Mouse (Mus musculus) CH12.LX (cell line): ENCODE results near the gene Cfap97d1. TPM values are rescaled to one million over a fixed set of nuclear protein-coding genes. Genes with fewer than 3 reads are reported as not detected.

Experiments used
- DNase-seq: peaks from one replicate; pipeline ENCODE4 v3.0.0-alpha.2; 2013; ENCODE audit errors: extremely low read depth
- H3K27ac ChIP-seq: 2 replicates; pipeline ENCODE4 v1.5.1; 2012; ENCODE audit warnings: low read depth, mild to moderate bottlenecking, control low read depth, moderate library complexity; ENCODE audit not compliant: insufficient read depth
- H3K27me3 ChIP-seq: replicated peaks from 2 replicates; pipeline ENCODE3; 2012; ENCODE audit warnings: inconsistent platforms
- H3K36me3 ChIP-seq, 2 experiments: replicated peaks in 1 of 2; 2 replicates each; pipeline versions ENCODE3 to v1.6.1; 2012; ENCODE audit warnings: inconsistent platforms in 1 of 2, low read length in 1 of 2, mild to moderate bottlenecking in 1 of 2, mixed read lengths in 1 of 2, moderate library complexity in 1 of 2; ENCODE audit not compliant: control insufficient read depth in 1 of 2, insufficient read depth in 1 of 2
- H3K4me1 ChIP-seq, 2 experiments: 2 replicates each; pipeline ENCODE4 v1.6.1; 2012; ENCODE audit warnings: inconsistent platforms in 1 of 2, moderate library complexity in 1 of 2; ENCODE audit not compliant: insufficient read depth in 2 of 2, control insufficient read depth in 1 of 2
- H3K4me2 ChIP-seq: 2 replicates; pipeline ENCODE4 v1.6.1; 2012; ENCODE audit warnings: low read depth, mild to moderate bottlenecking, control low read depth; ENCODE audit not compliant: poor library complexity, insufficient read depth, severe bottlenecking
- H3K4me3 ChIP-seq, 3 experiments: fragments of 150-350 bp in 1 of 3; sonication (generic) in 1 of 3; replicated peaks in 1 of 3; 2 replicates each; pipeline versions ENCODE3 to v1.5.1; 2011 to 2012; ENCODE audit warnings: low read depth in 2 of 3, low read length in 2 of 3, mild to moderate bottlenecking in 2 of 3, moderate library complexity in 2 of 3, control low read depth in 1 of 3, improper control_type of control experiment in 1 of 3, inconsistent platforms in 1 of 3, mixed read lengths in 1 of 3; ENCODE audit not compliant: poor library complexity in 1 of 3
- H3K79me2 ChIP-seq: replicated peaks from 2 replicates; pipeline ENCODE4 v1.6.1; 2012; ENCODE audit warnings: mild to moderate bottlenecking, moderate library complexity; ENCODE audit not compliant: control insufficient read depth, poor library complexity, insufficient read depth, severe bottlenecking; ENCODE audit errors: extremely low read depth
- H3K9ac ChIP-seq: 2 replicates; pipeline ENCODE4 v1.6.1; 2012; ENCODE audit warnings: low read depth, mild to moderate bottlenecking, control low read depth, moderate library complexity; ENCODE audit not compliant: insufficient read depth
- H3K9me3 ChIP-seq: replicated peaks from 2 replicates; pipeline ENCODE3; 2012; ENCODE audit warnings: low read length, inconsistent platforms, mixed read lengths
- BHLHE40 ChIP-seq: IDR thresholded peaks from 2 replicates; pipeline ENCODE4 v1.6.1; 2011; ENCODE audit warnings: mild to moderate bottlenecking, low read depth, low read length, improper control_type of control experiment
- CHD2 ChIP-seq: IDR thresholded peaks from 2 replicates; pipeline ENCODE4 v1.6.1; 2011; ENCODE audit warnings: low read length, improper control_type of control experiment
- CTCF ChIP-seq, 2 experiments: IDR thresholded peaks in 1 of 2; conservative IDR thresholded peaks in 1 of 2; 2 replicates each; pipeline ENCODE4 v1.5.1; 2011 to 2012; ENCODE audit warnings: low read depth in 2 of 2, low read length in 2 of 2, improper control_type of control experiment in 1 of 2, inconsistent platforms in 1 of 2, mild to moderate bottlenecking in 1 of 2, moderate library complexity in 1 of 2
- JUND ChIP-seq: conservative IDR thresholded peaks from 2 replicates; pipeline ENCODE4 v1.6.1; 2011; ENCODE audit warnings: low read depth, low read length, improper control_type of control experiment
- MXI1 ChIP-seq: IDR thresholded peaks from 2 replicates; pipeline ENCODE4 v1.6.1; 2011; ENCODE audit warnings: mild to moderate bottlenecking, low read depth, low read length, improper control_type of control experiment
- NRF1 ChIP-seq: IDR thresholded peaks from 2 replicates; pipeline ENCODE4 v1.6.1; 2014; ENCODE audit warnings: low read depth, mild to moderate bottlenecking, inconsistent platforms, low read length, improper control_type of control experiment, moderate library complexity
- PAX5 ChIP-seq: IDR thresholded peaks from 2 replicates; pipeline ENCODE4 v1.6.1; 2012; ENCODE audit warnings: low read length, inconsistent platforms, mixed read lengths
- POLR2A ChIP-seq: IDR thresholded peaks from 2 replicates; pipeline ENCODE4 v1.6.1; 2011; ENCODE audit warnings: low read depth, mild to moderate bottlenecking, improper control_type of control experiment, low read length
- RAD21 ChIP-seq: IDR thresholded peaks from 2 replicates; pipeline ENCODE4 v1.6.1; 2011; ENCODE audit warnings: low read depth, mild to moderate bottlenecking, low read length, improper control_type of control experiment, moderate library complexity
- SIN3A ChIP-seq: IDR thresholded peaks from 2 replicates; pipeline ENCODE4 v1.6.1; 2012; ENCODE audit warnings: low read length, improper control_type of control experiment, inconsistent platforms
- SMC3 ChIP-seq: IDR thresholded peaks from 2 replicates; pipeline ENCODE4 v1.6.1; 2011; ENCODE audit warnings: low read depth, low read length, improper control_type of control experiment
- TBP ChIP-seq: conservative IDR thresholded peaks from 2 replicates; pipeline ENCODE4 v1.6.1; 2011; ENCODE audit warnings: low read depth, low read length, improper control_type of control experiment
- ZMIZ1 ChIP-seq: IDR thresholded peaks from 2 replicates; pipeline ENCODE4 v1.6.1; 2012; ENCODE audit warnings: low read depth, mild to moderate bottlenecking, inconsistent platforms, low read length, improper control_type of control experiment
- ZNF384 ChIP-seq: IDR thresholded peaks from 2 replicates; pipeline ENCODE4 v1.6.1; 2012; ENCODE audit warnings: low read depth, low read length, improper control_type of control experiment, inconsistent platforms
- dilution Hi-C: fragments of 300-500 bp; cut with MboI; formaldehyde crosslinking; loops from 2 replicates; pipeline ENCODE4 v1.14.3; 2020; ENCODE audit warnings: low sequenced_read_pairs; ENCODE audit not compliant: extremely low pct_unique_long_range_greater_than_20kb, extremely low pct_ligation_motif_present
- in situ Hi-C: fragments of 300-500 bp; cut with MboI; formaldehyde crosslinking; loops from 3 replicates; pipeline ENCODE4 v1.14.3; 2019; ENCODE audit warnings: low sequenced_read_pairs, low pct_ligation_motif_present, low pct_unique_long_range_greater_than_20kb, mixed read lengths
- polyA plus RNA-seq: library from polyadenylated mRNA; unstranded; fragments of >175 nt; gene quantifications from 2 replicates; pipeline ENCODE4 v1.2.1, GENCODE M21; 2012; ENCODE audit warnings: low read depth; ENCODE audit not compliant: insufficient read length
- total RNA-seq, 2 experiments: library from RNA; depleted of rRNA; stranded (reverse); fragments of 300-350 nt in 1 of 2; fragments of >200 nt in 1 of 2; gene quantifications; 2 replicates each; pipeline ENCODE4 v1.2.3; 2012 to 2014

The Cfap97d1 gene
- total and polyA plus RNA-seq, 3 experiments, result not detected

GRCm38 (mm10) chr11:102026694-102027360 lies 42.7 kb downstream of the Cfap97d1 start:
- Histone ChIP-seq H3K27ac (no peak overlapping the region), H3K79me2 (no peaks in the 10 kb centered on the region), H3K4me1 (peaks cover 0 to 2% of the 10 kb centered on the region in 2 experiments; a peak in 2 of 4 replicates), H3K36me3 (no peaks in the 10 kb centered on the region), H3K4me2 (peak overlapping the region; percentile 81), H3K27me3 (peaks cover 84% of the 10 kb centered on the region), H3K9me3 (no peaks in the 10 kb centered on the region), H3K4me3 (peak overlapping the region in 1 of 3 experiments; percentile 58), H3K9ac (peak overlapping the region; percentile 4; the same call in 1 of the 2 replicates)
- dilution Hi-C loops, result no loop called here
- in situ Hi-C loops, result no loop called here
- DNase-seq, result no peak
- TF ChIP-seq SIN3A (no peak), POLR2A (peak; percentile 35; the same call in 1 of the 2 replicates)
- TF ChIP-seq, all 38 proteins: peak for 1

GRCm38 (mm10) chr11:102027361-102028017 lies 43.4 kb downstream of the Cfap97d1 start:
- peak; percentile 12 for DNase-seq
- peak overlapping the region in 1 of 3 experiments; percentile 58 for H3K4me3 ChIP-seq
- in situ Hi-C loops, result no loop called here

GRCm38 (mm10) chr11:102028087-102028816 lies 44.2 kb downstream of the Cfap97d1 start, which contains the start of gene Mpp3:
Gene Mpp3, minus strand, starts transcription at chr11:102028461.
- dilution Hi-C loops (no loop called here), in situ Hi-C loops (no loop called here)
- Histone ChIP-seq H3K4me1 (peaks cover 0 to 2% of the 10 kb centered on the region in 2 experiments; a peak in 2 of 4 replicates), H3K27me3 (peaks cover 91% of the 10 kb centered on the region), H3K9me3 (no peaks in the 10 kb centered on the region), H3K79me2 (no peaks in the 10 kb centered on the region)
- DNase-seq, result no peak
- TF ChIP-seq ZMIZ1 (peak; percentile 64), TBP (0 out of 2 replicates have a peak, but pooled peaks have one; percentile 35), ZNF384 (peak; percentile 20; the same call in 1 of the 2 replicates), PAX5 (no peak)
- TF ChIP-seq, all 38 proteins: peak for 3
- H3K4me2 ChIP-seq, result peak within 1 kb of the TSS; percentile 81
- H3K27ac ChIP-seq, result no peak within 1 kb of the TSS
- H3K9ac ChIP-seq, result peak within 1 kb of the TSS; percentile 2; the same call in 1 of the 2 replicates
- no peak within 1 kb of the TSS for H3K4me3 ChIP-seq
- no peaks in the 10 kb centered on the region for H3K36me3 ChIP-seq

More at GRCm38 (mm10) chr11:102027361-102028017, 43.4 kb downstream of the Cfap97d1 start:
- no peaks in the 10 kb centered on the region for H3K36me3 ChIP-seq
- no peaks in the 10 kb centered on the region for H3K79me2 ChIP-seq
- H3K4me2 ChIP-seq, result peak overlapping the region; percentile 81
- peaks cover 0 to 2% of the 10 kb centered on the region in 2 experiments; a peak in 2 of 4 replicates for H3K4me1 ChIP-seq
- peak overlapping the region; percentile 2; the same call in 1 of the 2 replicates for H3K9ac ChIP-seq
- no peak overlapping the region for H3K27ac ChIP-seq
- H3K27me3 ChIP-seq, result peaks cover 86% of the 10 kb centered on the region
- H3K9me3 ChIP-seq, result no peaks in the 10 kb centered on the region
- peak; percentile 18; the same call in 1 of the 2 replicates for TF ChIP-seq RAD21
- 0 out of 2 replicates have a peak, but pooled peaks have one; percentile 19 for TF ChIP-seq MXI1
- TF ChIP-seq SMC3, result no peak
- no peak for TF ChIP-seq CHD2
- no peak for TF ChIP-seq NRF1
- TF ChIP-seq JUND, result no peak
- TF ChIP-seq BHLHE40, result 0 out of 2 replicates have a peak, but pooled peaks have one; percentile 9
- TF ChIP-seq CTCF (conservative IDR thresholded peaks at IDR 0.05 in 1 of 2, IDR thresholded peaks at IDR 0.05 in 1 of 2; ENCODE audit: low read depth in 2 of 2, low read length in 2 of 2), result peak in 1 of 2 experiments; percentile 40; a peak in 2 of 4 replicates
- dilution Hi-C loops, result no loop called here
